In genomic region chr2:170496154-170496930, GRCm38 (mm10) we compare ENCODE assay signal across 7 mouse cellular contexts. TPM values are rescaled to one million over a fixed set of nuclear protein-coding genes. Genes with fewer than 3 reads are reported as not detected.
DNase-seq lines count a peak whose midpoint lies in the region; ATAC-seq and TF ChIP-seq lines count a peak whose summit lies in the region.

Pfdn4 (plus strand) TSS chr2:170496428.

- peaks cover 39% of the 10 kb centered on the region for H3K4me1 ChIP-seq in E14TG2a.4 (replicated peaks; ENCODE audit: low read depth, low read length)
- H3K4me1 ChIP-seq in embryonic facial prominence, embryonic 14.5 days (ENCODE audit: control insufficient read depth, insufficient read depth, low read length): peaks cover 12% of the 10 kb centered on the region
- peaks cover 18% of the 10 kb centered on the region for H3K4me1 ChIP-seq in midbrain, embryonic 16.5 days (ENCODE audit: control insufficient read depth, insufficient read depth, low read length)

- H3K4me3 ChIP-seq in C2C12 (ENCODE audit: insufficient read depth, poor library complexity, severe bottlenecking): no peak within 1 kb of the TSS
- peak within 1 kb of the TSS; percentile 66 for H3K4me3 ChIP-seq in E14TG2a.4 (replicated peaks; ENCODE audit: low read length)
- H3K4me3 ChIP-seq in embryonic facial prominence, embryonic 14.5 days (ENCODE audit: low read depth, low read length): peak within 1 kb of the TSS; percentile 30
- H3K4me3 ChIP-seq in midbrain, embryonic 16.5 days (ENCODE audit: low read depth, low read length): peak within 1 kb of the TSS; percentile 28

- ATAC-seq in embryonic facial prominence, embryonic 14.5 days (ENCODE audit: low read depth): no peak
- no peak for ATAC-seq in midbrain, embryonic 16.5 days

- peak within 1 kb of the TSS; percentile 1; the same call in 1 of the 2 replicates for H3K9ac ChIP-seq in embryonic facial prominence, embryonic 14.5 days (ENCODE audit: low read depth, low read length)
- peak within 1 kb of the TSS; percentile 46; the same call in 1 of the 2 replicates for H3K9ac ChIP-seq in midbrain, embryonic 16.5 days (ENCODE audit: low read depth, low read length)

- WGBS in embryonic facial prominence, embryonic 14.5 days: under 1% methylated on average over 43 of the region's 46 CpGs
- WGBS in midbrain, embryonic 16.5 days: under 1% methylated on average over 46 of the region's 46 CpGs

- peak; percentile 80 for DNase-seq in embryonic facial prominence, embryonic 14.5 days (ENCODE audit: low spot score)
- DNase-seq in heart, postnatal 25 days (ENCODE audit: low spot score): no peak
- DNase-seq in left cerebral cortex, postnatal 14 days (ENCODE audit: low spot score in 2 of 2): peak in 1 of 2 experiments; percentile 24
- no peak for DNase-seq in frontal cortex, postnatal 36 days (ENCODE audit: low spot score in 2 of 2)

- H3K27me3 ChIP-seq in C2C12 (ENCODE audit: control insufficient read depth, insufficient read depth, insufficient read length) (peaks cover 51% of the 10 kb centered on the region), E14TG2a.4 (ENCODE audit: insufficient read depth, low read length) (peaks cover 80% of the 10 kb centered on the region)
- peaks cover 65% of the 10 kb centered on the region for H3K27me3 ChIP-seq in embryonic facial prominence, embryonic 14.5 days (replicated peaks; ENCODE audit: control insufficient read depth, insufficient read depth, low read length)
- H3K27me3 ChIP-seq in midbrain, embryonic 16.5 days (ENCODE audit: control insufficient read depth, insufficient read depth, low read depth, low read length): peaks cover 31% of the 10 kb centered on the region

- TF ChIP-seq CTCF in C2C12 (IDR thresholded peaks at IDR 0.05; ENCODE audit: control insufficient read depth, insufficient read depth, insufficient read length) (no peak), E14TG2a.4 (conservative IDR thresholded peaks at IDR 0.05; ENCODE audit: low read length) (no peak)

- no peaks in the 10 kb centered on the region for H3K79me2 ChIP-seq in C2C12 (ENCODE audit: control insufficient read depth, insufficient read depth)

- H3ac ChIP-seq in C2C12 (ENCODE audit: control insufficient read depth, insufficient read length, low read depth): no peak within 1 kb of the TSS

- no peaks in the 10 kb centered on the region for H3K79me3 ChIP-seq in C2C12 (ENCODE audit: low read depth)

- peak within 1 kb of the TSS; percentile 46 for H3K4me2 ChIP-seq in embryonic facial prominence, embryonic 14.5 days (ENCODE audit: low read depth, low read length)
- peak within 1 kb of the TSS; percentile 57 for H3K4me2 ChIP-seq in midbrain, embryonic 16.5 days (ENCODE audit: low read length)

- no peak within 1 kb of the TSS for H3K27ac ChIP-seq in embryonic facial prominence, embryonic 14.5 days (replicated peaks; ENCODE audit: low read depth, low read length)
- no peak within 1 kb of the TSS for H3K27ac ChIP-seq in midbrain, embryonic 16.5 days (ENCODE audit: low read length)

- H3K9me3 ChIP-seq in E14TG2a.4 (ENCODE audit: low read length): no peaks in the 10 kb centered on the region
- no peaks in the 10 kb centered on the region for H3K9me3 ChIP-seq in embryonic facial prominence, embryonic 14.5 days (ENCODE audit: control insufficient read depth, low read length)
- no peaks in the 10 kb centered on the region for H3K9me3 ChIP-seq in midbrain, embryonic 16.5 days (replicated peaks; ENCODE audit: control insufficient read depth, low read length, poor library complexity, severe bottlenecking)

- intact Hi-C loops in heart, postnatal 25 days (cut with DNase I): no loop called here
- intact Hi-C loops in left cerebral cortex, postnatal 14 days (cut with DNase I): no loop called here

- H3K36me3 ChIP-seq in C2C12 (ENCODE audit: control insufficient read depth, insufficient read depth) (no peaks in the 10 kb centered on the region), E14TG2a.4 (ENCODE audit: insufficient read depth, low read length) (no peaks in the 10 kb centered on the region)
- H3K36me3 ChIP-seq in embryonic facial prominence, embryonic 14.5 days (ENCODE audit: control insufficient read depth, insufficient read depth, low read length): no peaks in the 10 kb centered on the region
- H3K36me3 ChIP-seq in midbrain, embryonic 16.5 days (ENCODE audit: control insufficient read depth, insufficient read depth, low read length): no peaks in the 10 kb centered on the region

TF ChIP-seq in C2C12, 6 proteins besides CTCF, POLR2A, EP300 and RAD21:
- TF ChIP-seq CEBPB (IDR thresholded peaks at IDR 0.05; ENCODE audit: low read depth): no peak
- TF ChIP-seq FOSL1 (IDR thresholded peaks at IDR 0.05; ENCODE audit: insufficient read depth, low read length, poor library complexity, severe bottlenecking): no peak
- no peak for TF ChIP-seq USF1 (IDR thresholded peaks at IDR 0.05; ENCODE audit: low read depth)
- TF ChIP-seq MYOG (IDR thresholded peaks at IDR 0.05; ENCODE audit: control insufficient read depth, extremely low read depth, insufficient read length): no peak
- no peak for TF ChIP-seq MYOD1 (IDR thresholded peaks at IDR 0.05; ENCODE audit: control insufficient read depth, insufficient read length, low read depth)
- TF ChIP-seq MAX (IDR thresholded peaks at IDR 0.05): no peak

RNA-seq across cellular contexts. Expression of gene Pfdn4, which starts in this region (rescaled TPM):
- 42.9 TPM for polyA plus RNA-seq in C2C12 (2012; fragmentation: generic; extraction: Trizol)
- polyA plus RNA-seq in embryonic facial prominence, embryonic 14.5 days (2014; fragmentation: Nextera tagmentation; extraction: Ambion mirVana): 82.4 and 87.6 TPM in 2 replicates
- 10 to 100 TPM; 11.1 to 12.2 TPM for total RNA-seq in heart, postnatal 25 days (2021)
- total RNA-seq in left cerebral cortex, postnatal 14 days (2021): 10 to 100 TPM; 29.6 to 34.2 TPM
- polyA plus RNA-seq in midbrain, embryonic 16.5 days (2015; fragmentation: Nextera tagmentation; extraction: Ambion mirVana): 128 and 133 TPM in 2 replicates
